Mouse (Mus musculus) stomach, postnatal 0 days (tissue): ENCODE measurements at regions not wholly inside any gene's neighbourhood (a gene's known extent, or its start where the extent isn't known, plus 50 kb on each side); places are given as distances from the start of the nearest gene placed in this dataset.

Experiments
- ATAC-seq: fragments of 200-750 bp; cut with Nextera tagmentation; 2 replicates; pipeline ENCODE4 v1.8.0; 2017; ENCODE audit not compliant: low FRiP score, low TSS enrichment
- DNase-seq: peaks from one replicate; pipeline ENCODE4 v3.0.0-alpha.2; 2016; ENCODE audit warnings: low spot score
- H3K27ac ChIP-seq: fragments of 300-500 bp; sonication (generic); replicated peaks from 2 replicates; pipeline ENCODE4 v1.5.1; 2014; ENCODE audit warnings: mild to moderate bottlenecking, control low read depth
- H3K27me3 ChIP-seq: fragments of 300-500 bp; sonication (generic); 2 replicates; pipeline ENCODE4 v1.6.1; 2014; ENCODE audit warnings: low read length; ENCODE audit not compliant: control insufficient read depth, insufficient read depth
- H3K36me3 ChIP-seq: fragments of 300-500 bp; sonication (generic); 2 replicates; pipeline ENCODE4 v1.6.1; 2014; ENCODE audit warnings: low read length, mixed read lengths; ENCODE audit not compliant: control insufficient read depth, insufficient read depth
- H3K4me1 ChIP-seq: fragments of 300-500 bp; sonication (generic); replicated peaks from 2 replicates; pipeline ENCODE4 v1.6.1; 2014; ENCODE audit warnings: antibody characterized with exemption; ENCODE audit not compliant: control insufficient read depth, insufficient read depth
- H3K4me2 ChIP-seq: fragments of 300-500 bp; sonication (generic); replicated peaks from 2 replicates; pipeline ENCODE4 v1.6.1; 2014; ENCODE audit warnings: low read depth, mild to moderate bottlenecking, control low read depth, moderate library complexity
- H3K4me3 ChIP-seq: fragments of 300-500 bp; sonication (generic); 2 replicates; pipeline ENCODE4 v1.5.1; 2014; ENCODE audit warnings: low read depth, low read length, control low read depth
- H3K9ac ChIP-seq: fragments of 300-500 bp; sonication (generic); 2 replicates; pipeline ENCODE4 v1.6.1; 2014; ENCODE audit warnings: mild to moderate bottlenecking, low read length, control low read depth, mixed read lengths
- H3K9me3 ChIP-seq: fragments of 300-500 bp; sonication (generic); 2 replicates; pipeline ENCODE4 v1.6.1; 2016; ENCODE audit warnings: low read length; ENCODE audit not compliant: control insufficient read depth
- CTCF ChIP-seq: IDR thresholded peaks from 2 replicates; pipeline ENCODE4 v1.5.1; 2016; ENCODE audit warnings: antibody characterized with exemption, low read depth, mild to moderate bottlenecking, moderate library complexity
- EP300 ChIP-seq: optimal IDR thresholded peaks from 2 replicates; pipeline ENCODE3; 2016; ENCODE audit warnings: antibody characterized with exemption
- WGBS: fragments of 180-500 bp; shearing (Covaris S2); extraction: QIAGEN DNeasy Blood & Tissue Kit; methylation state at CpG from one replicate; pipeline ENCODE4 v1.1.7; 2014; 5-methylcytosine and 5-hydroxymethylcytosine counted together

DNA sequence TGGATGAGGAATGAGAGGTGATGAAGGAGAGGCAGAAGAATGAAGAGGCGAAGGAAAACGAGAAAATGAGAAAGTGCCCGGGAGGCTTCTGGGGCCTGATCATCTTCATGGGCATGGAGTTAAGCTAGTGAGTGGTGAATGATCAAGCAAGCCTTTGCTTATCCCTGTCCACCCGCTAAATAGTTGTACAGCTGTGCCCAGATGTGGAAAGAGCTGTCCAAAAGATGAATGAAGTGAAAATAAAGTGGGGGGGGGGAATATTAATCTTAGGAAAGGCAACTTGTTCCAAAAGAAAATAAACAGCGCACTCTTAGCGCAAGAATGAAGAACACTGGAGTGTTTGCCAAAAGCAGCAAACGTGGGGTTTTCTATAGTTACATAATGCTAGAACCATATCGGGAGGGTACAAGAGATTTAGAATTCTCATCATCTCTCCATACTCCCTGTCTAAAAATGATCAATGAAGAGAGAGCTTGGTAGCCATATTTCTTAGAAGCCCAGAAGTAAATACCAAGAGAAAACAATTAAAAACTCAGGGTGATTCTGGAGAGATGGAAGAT lies 188.5 kb downstream of the Utp18 start:
- H3K27me3 ChIP-seq, result no peaks in the 10 kb centered on the region
- TF ChIP-seq EP300 (no peak), CTCF (no peak)
- H3K4me2 ChIP-seq, result no peak overlapping the region
- H3K4me1 ChIP-seq, result no peaks in the 10 kb centered on the region
- H3K9ac ChIP-seq, result no peak overlapping the region
- H3K27ac ChIP-seq, result no peak overlapping the region
- 54% methylated on average over 8 of the region's 8 CpGs for WGBS
- H3K9me3 ChIP-seq, result no peaks in the 10 kb centered on the region
- no peaks in the 10 kb centered on the region for H3K36me3 ChIP-seq
- no peak for DNase-seq
- H3K4me3 ChIP-seq, result no peak overlapping the region
- ATAC-seq, result no peak

GRCm38 (mm10) chr11:93696096-93696890 lies 189.3 kb downstream of the Utp18 start:
- H3K9ac ChIP-seq, result no peak overlapping the region
- H3K27ac ChIP-seq, result no peak overlapping the region
- 55% methylated on average over 12 of the region's 12 CpGs for WGBS
- DNase-seq, result no peak
- H3K4me3 ChIP-seq, result no peak overlapping the region
- no peaks in the 10 kb centered on the region for H3K27me3 ChIP-seq
- H3K36me3 ChIP-seq, result no peaks in the 10 kb centered on the region
- no peaks in the 10 kb centered on the region for H3K9me3 ChIP-seq
- no peak for TF ChIP-seq CTCF
- H3K4me1 ChIP-seq, result no peaks in the 10 kb centered on the region
- ATAC-seq, result no peak
- H3K4me2 ChIP-seq, result no peak overlapping the region

GRCm38 (mm10) chr11:93683691-93684090 lies 201.9 kb downstream of the Utp18 start:
- Histone ChIP-seq H3K36me3 (no peaks in the 10 kb centered on the region), H3K27ac (no peak overlapping the region), H3K9ac (no peak overlapping the region), H3K4me2 (no peak overlapping the region), H3K27me3 (no peaks in the 10 kb centered on the region), H3K4me1 (no peaks in the 10 kb centered on the region), H3K9me3 (no peaks in the 10 kb centered on the region), H3K4me3 (no peak overlapping the region)
- no peak for TF ChIP-seq CTCF
- no peak for TF ChIP-seq EP300
- ATAC-seq, result no peak
- WGBS, result 59% methylated on average over 5 of the region's 5 CpGs
- DNase-seq, result no peak

GRCm38 (mm10) chr11:93676299-93676698 lies 209.3 kb downstream of the Utp18 start:
- no peak overlapping the region for H3K4me2 ChIP-seq
- no peaks in the 10 kb centered on the region for H3K4me1 ChIP-seq
- DNase-seq (no peak), ATAC-seq (no peak)
- H3K9ac ChIP-seq, result no peak overlapping the region
- H3K27ac ChIP-seq, result no peak overlapping the region
- H3K27me3 ChIP-seq, result no peaks in the 10 kb centered on the region
- 83% methylated on average over 5 of the region's 5 CpGs for WGBS
- H3K36me3 ChIP-seq, result no peaks in the 10 kb centered on the region
- no peak for TF ChIP-seq EP300
- TF ChIP-seq CTCF, result no peak
- H3K4me3 ChIP-seq, result no peak overlapping the region
- H3K9me3 ChIP-seq, result no peaks in the 10 kb centered on the region

DNA sequence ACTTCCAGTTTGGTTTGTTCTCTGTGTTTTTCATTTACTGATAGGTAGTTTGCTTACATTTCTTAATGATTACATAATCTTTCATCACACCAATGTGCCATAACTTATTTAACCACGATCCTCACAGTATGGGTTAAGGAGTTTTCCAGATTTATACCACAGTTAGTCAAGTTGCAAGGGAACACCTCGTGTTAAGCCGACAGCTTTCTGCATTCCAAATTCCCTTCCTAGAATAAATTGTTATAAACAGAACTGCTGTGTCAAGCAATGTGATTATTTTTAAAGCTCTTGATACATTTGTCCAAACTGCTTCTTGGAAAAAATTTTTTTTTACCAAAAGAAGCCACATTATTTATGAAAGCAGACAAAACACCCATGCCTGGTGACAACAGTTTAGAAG lies 213.5 kb downstream of the Utp18 start:
- no peak for ATAC-seq
- H3K27ac ChIP-seq, result no peak overlapping the region
- no peak overlapping the region for H3K4me3 ChIP-seq
- WGBS, result 36% methylated on average over 3 of the region's 3 CpGs
- no peak for DNase-seq
- H3K36me3 ChIP-seq, result no peaks in the 10 kb centered on the region
- TF ChIP-seq EP300 (no peak), CTCF (no peak)
- no peaks in the 10 kb centered on the region for H3K9me3 ChIP-seq
- H3K9ac ChIP-seq, result no peak overlapping the region
- no peak overlapping the region for H3K4me2 ChIP-seq
- no peaks in the 10 kb centered on the region for H3K27me3 ChIP-seq
- H3K4me1 ChIP-seq, result no peaks in the 10 kb centered on the region

DNA sequence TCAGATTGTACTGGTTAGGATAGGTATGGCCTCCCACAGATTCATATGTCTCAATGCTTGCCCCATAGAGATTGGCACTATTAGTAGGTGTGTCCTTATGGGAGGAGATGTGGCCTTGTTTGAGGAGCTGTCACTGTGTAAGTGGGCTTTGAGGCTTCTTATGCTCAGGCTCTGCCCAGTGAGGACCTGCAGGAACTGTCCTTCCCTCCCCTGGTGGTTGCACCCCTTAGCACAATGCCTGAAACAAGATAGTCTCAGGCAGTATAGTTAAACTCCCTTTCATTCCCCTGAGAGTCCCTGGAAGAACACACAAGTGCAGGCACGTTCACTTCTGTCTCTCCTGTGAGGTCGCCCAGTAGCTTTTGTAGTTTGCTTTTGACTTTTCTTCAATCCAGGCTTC lies 223.9 kb downstream of the Utp18 start:
- 44% methylated on average over 2 of the region's 2 CpGs for WGBS
- Histone ChIP-seq H3K27me3 (no peaks in the 10 kb centered on the region), H3K9me3 (no peaks in the 10 kb centered on the region), H3K9ac (no peak overlapping the region), H3K27ac (no peak overlapping the region), H3K4me1 (no peaks in the 10 kb centered on the region), H3K4me3 (no peak overlapping the region), H3K4me2 (no peak overlapping the region), H3K36me3 (no peaks in the 10 kb centered on the region)
- ATAC-seq, result no peak
- no peak for DNase-seq
- TF ChIP-seq CTCF (no peak), EP300 (no peak)
